Mouse (Mus musculus): ENCODE measurements at regions not wholly inside any gene's neighbourhood (a gene's known extent, or its start where the extent isn't known, plus 50 kb on each side); places are given as distances from the start of the nearest gene placed in this dataset.

DNA sequence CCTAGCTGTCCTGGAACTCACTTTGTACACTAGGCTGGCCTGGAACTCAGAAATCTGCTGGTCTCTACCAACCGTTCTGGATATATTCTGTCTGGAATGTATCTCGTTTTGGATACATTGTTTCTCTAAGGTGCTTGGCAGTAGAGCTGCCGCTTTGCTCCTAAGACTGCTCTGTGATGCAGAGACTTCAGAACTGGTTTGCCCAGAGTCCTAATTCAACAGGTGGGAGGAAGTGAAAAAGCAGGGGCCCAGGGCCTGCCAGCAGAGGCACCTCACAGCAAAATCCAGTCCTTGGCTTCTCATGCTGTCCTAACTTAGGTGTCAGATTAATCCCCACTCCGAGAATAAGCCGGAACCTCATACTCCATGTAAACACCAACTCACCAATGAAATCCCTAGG lies 67.3 kb upstream of the Rreb1 start:
- TF ChIP-seq CTCF (IDR thresholded peaks at IDR 0.05; ENCODE audit: low read depth) (no peak), EP300 (optimal IDR thresholded peaks at IDR 0.05) (no peak)

Data from stomach, postnatal 0 days (tissue).